Mouse (Mus musculus) midbrain, embryonic 15.5 days (tissue): Measurements from ENCODE around the gene Pkp4. TPM values are rescaled to one million over a fixed set of nuclear protein-coding genes. Genes with fewer than 3 reads are reported as not detected.

Experiments used
- ATAC-seq: fragments of 200-750 bp; cut with Nextera tagmentation; replicated peaks from 2 replicates; pipeline ENCODE4 v1.8.0; 2017; ENCODE audit warnings: moderate TSS enrichment
- H3K27ac ChIP-seq: fragments of 300-500 bp; sonication (generic); 2 replicates; pipeline ENCODE4 v1.5.1; 2015; ENCODE audit warnings: mild to moderate bottlenecking, inconsistent platforms
- H3K27me3 ChIP-seq: fragments of 300-500 bp; sonication (generic); replicated peaks from 2 replicates; pipeline ENCODE4 v1.6.1; 2015; ENCODE audit warnings: inconsistent platforms
- H3K36me3 ChIP-seq: fragments of 300-500 bp; sonication (generic); replicated peaks from 2 replicates; pipeline ENCODE4 v1.6.1; 2015; ENCODE audit warnings: inconsistent platforms
- H3K4me1 ChIP-seq: fragments of 300-500 bp; sonication (generic); 2 replicates; pipeline ENCODE4 v1.6.1; 2015; ENCODE audit warnings: inconsistent platforms
- H3K4me2 ChIP-seq: fragments of 300-500 bp; sonication (generic); 2 replicates; pipeline ENCODE4 v1.6.1; 2015; ENCODE audit warnings: inconsistent platforms, mild to moderate bottlenecking, moderate library complexity
- H3K4me3 ChIP-seq: fragments of 300-500 bp; sonication (generic); 2 replicates; pipeline ENCODE4 v1.5.1; 2015; ENCODE audit warnings: mild to moderate bottlenecking, inconsistent platforms
- H3K9ac ChIP-seq: fragments of 300-500 bp; sonication (generic); 2 replicates; pipeline ENCODE4 v1.6.1; 2015; ENCODE audit warnings: mild to moderate bottlenecking, inconsistent platforms
- H3K9me3 ChIP-seq: fragments of 300-500 bp; sonication (generic); 2 replicates; pipeline ENCODE4 v1.6.1; 2016; ENCODE audit warnings: inconsistent platforms
- WGBS: fragments of 180-500 bp; shearing (Covaris S2); methylation state at CpG from one replicate; pipeline ENCODE4 v1.1.7; 2015; ENCODE audit warnings: mixed read lengths; 5-methylcytosine and 5-hydroxymethylcytosine counted together
- polyA plus RNA-seq: library from polyadenylated mRNA; unstranded; fragments of >200 nt; fragmentation: Nextera tagmentation; extraction: Ambion mirVana; gene quantifications from 2 replicates; pipeline ENCODE4 v1.2.1, GENCODE M21; 2015

Gene Pkp4
- polyA plus RNA-seq, 1 experiment from 2014 or later, result 24.8 TPM

DNA sequence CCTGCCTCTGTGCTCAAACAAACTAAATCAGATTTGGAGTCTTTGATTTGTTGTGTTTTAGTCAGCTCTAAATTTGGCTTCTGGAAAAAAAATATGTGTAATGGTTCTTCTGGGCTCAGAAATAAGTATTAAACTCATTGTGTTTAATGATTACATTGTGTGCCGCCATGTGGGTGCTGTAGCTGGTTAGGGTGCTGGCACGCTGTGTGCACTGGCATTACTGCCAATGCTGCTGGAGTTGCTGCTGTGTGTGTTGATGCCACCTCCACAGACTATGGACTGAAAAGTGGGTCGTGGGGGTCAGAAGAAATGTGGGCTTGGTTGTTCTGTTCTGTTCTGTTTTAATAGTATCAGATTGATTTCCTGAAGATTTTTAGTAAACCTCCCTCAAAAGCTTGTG lies 92.8 kb downstream of the Pkp4 start:
- H3K4me2 ChIP-seq, result no peak overlapping the region
- no peak overlapping the region for H3K27ac ChIP-seq
- ATAC-seq, result no peak
- WGBS, result 96% methylated on average over 3 of the region's 3 CpGs
- H3K27me3 ChIP-seq, result no peaks in the 10 kb centered on the region
- no peaks in the 10 kb centered on the region for H3K9me3 ChIP-seq
- H3K36me3 ChIP-seq, result no peaks in the 10 kb centered on the region
- H3K4me1 ChIP-seq, result no peaks in the 10 kb centered on the region
- no peak overlapping the region for H3K9ac ChIP-seq
- no peak overlapping the region for H3K4me3 ChIP-seq

DNA sequence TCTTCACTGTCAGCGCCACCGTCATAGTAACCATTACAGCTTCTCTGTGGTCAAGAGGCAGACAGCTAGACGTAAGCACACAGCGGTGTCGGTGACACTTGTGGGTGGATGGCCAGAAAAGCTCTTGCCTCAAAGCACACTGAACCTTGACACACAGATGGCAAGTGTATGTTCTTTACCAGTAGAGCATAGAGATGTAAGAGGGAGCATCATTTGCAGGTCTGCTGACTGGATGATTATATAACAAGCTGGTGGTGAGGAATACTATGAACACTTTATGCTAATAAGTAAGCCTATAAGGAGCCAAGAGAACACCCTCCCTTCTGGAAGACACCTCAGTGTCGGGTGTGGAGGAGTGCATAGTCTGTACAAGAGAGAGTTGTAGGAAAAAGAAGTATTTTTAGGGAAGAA lies 98.2 kb downstream of the Pkp4 start:
- Histone ChIP-seq H3K4me2 (no peak overlapping the region), H3K9ac (no peak overlapping the region), H3K36me3 (no peaks in the 10 kb centered on the region), H3K9me3 (no peaks in the 10 kb centered on the region), H3K27me3 (no peaks in the 10 kb centered on the region), H3K4me1 (no peaks in the 10 kb centered on the region; the same call in 1 of the 2 replicates), H3K27ac (no peak overlapping the region), H3K4me3 (no peak overlapping the region)
- WGBS, result 70% methylated on average over 6 of the region's 6 CpGs
- ATAC-seq, result 0 out of 2 replicates have a peak, but pooled peaks have one; percentile 52

DNA sequence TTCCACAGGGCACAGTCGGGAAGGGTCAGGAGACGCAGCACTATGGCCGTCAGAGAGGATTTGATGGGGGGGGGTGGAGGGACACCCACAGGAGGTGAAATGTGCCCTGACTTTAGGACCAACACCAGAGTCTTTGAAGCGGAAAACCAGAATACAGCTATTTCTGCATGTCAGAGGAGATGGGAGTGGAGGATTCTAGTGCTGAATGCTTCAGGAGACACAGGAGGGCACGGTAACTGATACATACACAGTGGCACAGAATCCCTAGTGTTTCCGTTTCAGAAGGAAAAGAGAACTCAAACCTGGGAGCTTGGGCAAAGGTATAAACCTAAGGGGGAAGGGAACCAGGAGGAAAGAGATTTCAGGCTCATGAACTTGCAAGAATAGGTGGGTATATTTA lies 98.7 kb downstream of the Pkp4 start:
- no peaks in the 10 kb centered on the region for H3K36me3 ChIP-seq

DNA sequence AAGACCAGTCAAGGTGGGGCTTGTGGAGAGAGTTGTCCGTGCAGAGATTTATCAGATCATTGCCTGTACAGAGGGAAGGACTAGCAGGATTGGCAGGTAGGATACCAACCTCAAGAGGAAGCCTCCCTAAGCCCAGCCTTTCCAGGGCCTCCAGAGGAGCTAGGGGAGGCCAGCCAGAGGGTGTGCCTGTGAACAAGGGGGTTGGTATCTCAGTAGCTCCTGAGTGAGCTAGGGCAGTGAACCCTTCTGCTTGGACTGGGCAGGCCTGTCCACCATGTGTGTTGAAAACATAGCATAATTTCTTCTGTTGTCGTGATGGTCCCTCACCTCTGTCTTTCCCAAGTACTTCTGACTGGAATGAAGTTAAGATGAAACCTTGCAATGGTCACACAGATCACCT lies 100.6 kb downstream of the Pkp4 start:
- H3K4me1 ChIP-seq, result no peaks in the 10 kb centered on the region; the same call in 1 of the 2 replicates
- H3K27me3 ChIP-seq, result no peaks in the 10 kb centered on the region
- no peaks in the 10 kb centered on the region for H3K36me3 ChIP-seq
- H3K27ac ChIP-seq, result no peak overlapping the region
- WGBS, result 97% methylated on average over 2 of the region's 2 CpGs
- H3K4me3 ChIP-seq, result no peak overlapping the region
- no peak overlapping the region for H3K9ac ChIP-seq
- H3K9me3 ChIP-seq, result no peaks in the 10 kb centered on the region
- ATAC-seq, result no peak
- H3K4me2 ChIP-seq, result no peak overlapping the region

More for the DNA sequence above, 98.7 kb downstream of the Pkp4 start:
- Histone ChIP-seq H3K9me3 (no peaks in the 10 kb centered on the region), H3K27me3 (no peaks in the 10 kb centered on the region), H3K9ac (no peak overlapping the region), H3K4me2 (no peak overlapping the region), H3K4me3 (no peak overlapping the region), H3K4me1 (no peaks in the 10 kb centered on the region; the same call in 1 of the 2 replicates), H3K27ac (no peak overlapping the region)
- ATAC-seq, result no peak
- WGBS, result 76% methylated on average over 6 of the region's 6 CpGs

DNA sequence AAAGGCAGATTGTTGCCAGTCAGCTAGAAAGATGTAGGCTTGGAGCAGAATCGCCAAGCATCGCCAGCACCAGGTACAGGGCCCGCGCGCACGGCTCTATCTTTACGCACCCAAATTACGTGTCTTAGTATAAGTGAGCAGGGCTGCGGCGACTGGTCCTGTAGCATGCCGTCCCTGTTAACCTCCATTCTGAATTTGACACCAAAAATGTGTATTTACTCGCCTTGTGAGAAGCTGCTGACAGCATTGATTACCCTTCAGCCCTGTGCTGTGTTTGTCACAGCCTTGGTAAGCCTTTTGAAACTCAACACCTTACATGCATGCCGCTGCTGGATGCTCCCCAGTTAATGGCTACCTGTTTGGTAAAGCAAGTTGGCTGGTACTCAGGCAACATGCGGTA lies 105.8 kb downstream of the Pkp4 start:
- no peaks in the 10 kb centered on the region for H3K4me1 ChIP-seq
- no peaks in the 10 kb centered on the region for H3K36me3 ChIP-seq
- no peak overlapping the region for H3K4me2 ChIP-seq
- 96% methylated on average over 14 of the region's 14 CpGs for WGBS
- H3K27me3 ChIP-seq, result no peaks in the 10 kb centered on the region
- no peak for ATAC-seq
- no peak overlapping the region for H3K4me3 ChIP-seq
- H3K27ac ChIP-seq, result no peak overlapping the region
- H3K9ac ChIP-seq, result no peak overlapping the region
- H3K9me3 ChIP-seq, result no peaks in the 10 kb centered on the region

DNA sequence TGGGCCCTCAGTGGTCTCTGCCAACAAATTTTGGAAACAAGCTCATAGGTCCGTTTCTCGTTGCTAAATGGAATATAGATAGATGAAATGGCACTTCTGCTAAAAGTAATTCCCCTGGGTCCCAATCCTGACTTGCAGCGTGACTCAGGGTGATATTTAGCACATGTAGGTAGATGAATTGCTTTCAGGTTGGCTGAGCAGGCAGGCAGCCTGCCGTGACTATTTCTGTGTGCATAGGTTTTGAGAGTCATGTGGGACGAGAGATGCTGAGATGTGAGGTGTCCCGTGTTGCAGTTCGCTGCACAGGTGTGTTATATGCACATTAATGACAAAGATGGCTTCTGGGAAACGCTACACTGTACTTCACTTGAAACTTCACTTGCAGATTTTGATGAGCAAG lies 111.2 kb downstream of the Pkp4 start:
- H3K27me3 ChIP-seq, result no peaks in the 10 kb centered on the region
- no peak overlapping the region for H3K4me2 ChIP-seq
- H3K27ac ChIP-seq, result no peak overlapping the region
- no peak overlapping the region for H3K9ac ChIP-seq
- no peaks in the 10 kb centered on the region for H3K4me1 ChIP-seq
- no peak overlapping the region for H3K4me3 ChIP-seq
- ATAC-seq, result 0 out of 2 replicates have a peak, but pooled peaks have one; percentile 6
- no peaks in the 10 kb centered on the region for H3K9me3 ChIP-seq
- H3K36me3 ChIP-seq, result no peaks in the 10 kb centered on the region
- 84% methylated on average over 8 of the region's 8 CpGs for WGBS

DNA sequence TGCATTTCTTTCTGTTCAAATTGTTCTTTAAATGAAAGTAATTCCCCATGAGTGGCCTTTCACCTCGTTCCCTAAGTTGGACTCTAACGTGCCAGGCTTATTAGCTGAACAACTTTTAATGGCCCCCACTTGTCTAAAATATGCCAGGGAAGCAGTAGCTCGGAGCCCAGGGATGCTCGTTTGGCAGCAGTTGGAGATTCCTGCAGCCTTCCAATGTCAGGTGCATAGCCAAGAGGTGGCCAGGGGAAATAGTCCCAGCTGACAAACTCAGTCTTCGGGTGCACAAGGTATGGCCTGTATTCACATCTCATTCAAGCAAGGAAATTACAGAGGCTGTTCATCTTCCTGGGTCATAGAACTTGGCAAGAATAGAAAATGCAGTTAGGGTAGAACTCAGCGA lies 112.1 kb downstream of the Pkp4 start:
- no peak for ATAC-seq
- Histone ChIP-seq H3K27me3 (no peaks in the 10 kb centered on the region), H3K4me3 (no peak overlapping the region), H3K9ac (no peak overlapping the region), H3K4me1 (no peaks in the 10 kb centered on the region), H3K27ac (no peak overlapping the region), H3K36me3 (no peaks in the 10 kb centered on the region), H3K4me2 (no peak overlapping the region), H3K9me3 (no peaks in the 10 kb centered on the region)
- WGBS, result 76% methylated on average over 6 of the region's 6 CpGs

DNA sequence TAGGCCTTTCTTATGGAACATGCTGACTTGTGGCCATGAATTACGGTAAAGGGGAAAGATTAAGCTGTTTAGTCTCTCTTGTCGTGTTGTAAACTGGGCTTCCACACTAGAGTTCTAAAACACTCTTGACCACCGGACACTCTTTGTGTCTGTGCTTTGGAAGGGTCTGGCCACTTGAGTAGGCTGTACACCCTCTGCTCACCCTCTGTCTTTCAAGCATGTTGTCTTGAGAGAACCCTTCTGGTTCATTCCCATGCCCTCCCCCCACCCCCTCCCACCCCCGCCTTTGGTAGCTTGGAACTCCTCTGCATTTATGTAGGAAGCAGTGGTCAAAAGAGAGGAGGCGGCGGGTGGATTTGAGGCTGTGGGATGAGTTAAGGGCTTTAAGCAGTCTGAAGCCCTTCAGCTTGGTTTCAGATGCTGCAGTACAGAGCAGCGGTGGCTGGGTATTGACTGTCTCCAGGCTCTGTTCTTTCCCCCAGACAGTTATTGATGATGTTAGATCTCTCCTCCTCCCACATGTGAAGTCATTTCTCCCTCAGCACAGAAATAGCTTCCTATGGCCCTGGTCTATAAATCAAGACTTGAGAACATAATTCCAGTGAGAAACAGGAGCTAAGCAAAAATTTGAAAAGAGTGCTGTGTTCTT lies 120.4 kb downstream of the Pkp4 start:
- H3K36me3 ChIP-seq, result no peaks in the 10 kb centered on the region
- ATAC-seq, result no peak
- H3K9me3 ChIP-seq, result no peaks in the 10 kb centered on the region
- no peak overlapping the region for H3K4me2 ChIP-seq
- peaks cover 3% of the 10 kb centered on the region; the same call in 1 of the 2 replicates for H3K4me1 ChIP-seq
- H3K9ac ChIP-seq, result no peak overlapping the region
- no peak overlapping the region for H3K4me3 ChIP-seq
- no peaks in the 10 kb centered on the region for H3K27me3 ChIP-seq
- 84% methylated on average over 7 of the region's 7 CpGs for WGBS
- H3K27ac ChIP-seq, result no peak overlapping the region

DNA sequence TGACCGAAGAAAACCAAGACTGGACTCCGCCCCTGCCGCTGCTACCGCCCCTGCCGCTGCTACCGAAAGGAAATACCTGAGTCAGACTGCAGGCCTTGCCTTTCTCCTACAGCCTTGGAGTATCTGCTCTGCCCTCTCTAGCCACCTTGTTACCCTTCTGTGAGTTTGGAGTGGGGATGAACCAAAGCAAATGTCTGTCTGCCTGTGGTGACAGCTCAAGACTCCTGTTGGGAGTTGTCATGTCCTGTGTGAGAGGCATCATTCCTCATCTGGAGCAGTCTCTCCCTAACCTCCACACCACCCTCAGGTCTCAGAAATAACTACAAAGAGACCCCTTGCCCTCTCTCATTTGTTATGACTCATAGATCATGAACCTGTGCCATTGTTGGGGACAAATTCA lies 122.3 kb downstream of the Pkp4 start:
- no peaks in the 10 kb centered on the region for H3K27me3 ChIP-seq
- no peak overlapping the region for H3K4me3 ChIP-seq

DNA sequence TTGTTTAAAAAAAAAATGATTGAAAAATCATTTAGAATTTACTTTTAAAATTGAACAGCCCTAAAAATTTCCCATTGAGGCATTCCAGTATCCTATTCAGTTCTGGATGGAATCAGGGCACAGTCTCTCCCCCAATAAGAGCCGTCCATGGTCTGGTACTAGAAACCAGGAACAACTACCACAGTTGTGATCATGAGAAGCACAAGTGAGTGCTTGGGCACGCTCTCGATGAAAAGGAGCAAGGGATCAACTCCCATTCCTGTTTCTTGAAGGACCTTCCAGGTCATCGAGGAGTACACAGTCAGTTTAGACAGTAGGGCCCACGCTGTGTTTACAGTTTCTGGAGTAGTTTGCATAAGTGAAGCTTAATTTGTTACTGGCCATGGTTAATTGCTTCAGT lies 123.6 kb downstream of the Pkp4 start:
- no peaks in the 10 kb centered on the region for H3K9me3 ChIP-seq
- no peak overlapping the region for H3K4me2 ChIP-seq
- H3K36me3 ChIP-seq, result no peaks in the 10 kb centered on the region
- 94% methylated on average over 5 of the region's 5 CpGs for WGBS
- ATAC-seq, result no peak
- no peaks in the 10 kb centered on the region for H3K27me3 ChIP-seq
- H3K27ac ChIP-seq, result no peak overlapping the region
- no peak overlapping the region for H3K4me3 ChIP-seq
- no peak overlapping the region for H3K9ac ChIP-seq
- H3K4me1 ChIP-seq, result peaks cover 3% of the 10 kb centered on the region; the same call in 1 of the 2 replicates

More for the DNA sequence above, 122.3 kb downstream of the Pkp4 start:
- WGBS, result 95% methylated on average over 6 of the region's 6 CpGs
- no peak for ATAC-seq
- H3K9ac ChIP-seq, result no peak overlapping the region
- peaks cover 3% of the 10 kb centered on the region; the same call in 1 of the 2 replicates for H3K4me1 ChIP-seq
- no peak overlapping the region for H3K27ac ChIP-seq
- H3K4me2 ChIP-seq, result no peak overlapping the region
- no peaks in the 10 kb centered on the region for H3K9me3 ChIP-seq
- H3K36me3 ChIP-seq, result no peaks in the 10 kb centered on the region

DNA sequence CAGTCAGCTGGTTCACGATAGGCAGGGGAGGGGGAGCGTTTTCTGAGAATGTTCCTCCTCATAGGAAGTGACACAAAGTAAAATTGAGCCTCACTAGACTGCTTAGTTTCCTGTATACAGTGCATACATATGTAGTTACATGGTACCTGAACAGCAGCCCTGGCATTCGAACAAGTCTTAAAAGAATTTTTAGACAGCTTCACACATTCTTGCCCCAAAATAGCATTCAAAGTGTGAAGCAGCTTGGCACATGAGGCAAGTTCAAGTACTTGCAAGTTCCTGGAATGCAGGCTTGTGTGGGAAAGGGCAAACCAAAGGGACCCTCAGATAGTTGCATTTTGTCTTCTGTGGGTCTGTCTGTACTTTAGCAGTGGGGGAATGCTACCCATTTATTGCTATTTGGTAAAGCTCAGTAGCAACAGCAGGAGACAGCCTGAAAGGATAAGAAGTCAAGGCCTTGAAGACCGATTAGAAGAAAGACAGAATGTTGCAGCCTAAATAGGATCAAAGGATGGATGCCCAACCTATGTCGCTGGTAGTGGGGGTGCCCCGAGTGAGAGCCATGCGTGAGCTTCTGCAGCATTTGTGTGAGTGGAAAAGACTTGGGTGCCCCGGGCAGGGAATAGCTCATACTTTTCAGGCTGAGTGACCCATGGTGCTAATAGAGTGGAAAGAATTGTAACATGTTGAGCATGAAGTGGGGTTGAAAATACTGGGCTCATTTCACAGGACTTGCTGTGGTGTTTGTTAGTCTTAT lies 124.3 kb downstream of the Pkp4 start:
- H3K27ac ChIP-seq, result no peak overlapping the region
- no peaks in the 10 kb centered on the region for H3K9me3 ChIP-seq
- no peaks in the 10 kb centered on the region for H3K27me3 ChIP-seq
- peaks cover 3% of the 10 kb centered on the region; the same call in 1 of the 2 replicates for H3K4me1 ChIP-seq
- WGBS, result 80% methylated on average over 8 of the region's 8 CpGs
- H3K4me3 ChIP-seq, result no peak overlapping the region
- H3K4me2 ChIP-seq, result no peak overlapping the region
- ATAC-seq, result no peak
- H3K36me3 ChIP-seq, result no peaks in the 10 kb centered on the region
- H3K9ac ChIP-seq, result no peak overlapping the region

DNA sequence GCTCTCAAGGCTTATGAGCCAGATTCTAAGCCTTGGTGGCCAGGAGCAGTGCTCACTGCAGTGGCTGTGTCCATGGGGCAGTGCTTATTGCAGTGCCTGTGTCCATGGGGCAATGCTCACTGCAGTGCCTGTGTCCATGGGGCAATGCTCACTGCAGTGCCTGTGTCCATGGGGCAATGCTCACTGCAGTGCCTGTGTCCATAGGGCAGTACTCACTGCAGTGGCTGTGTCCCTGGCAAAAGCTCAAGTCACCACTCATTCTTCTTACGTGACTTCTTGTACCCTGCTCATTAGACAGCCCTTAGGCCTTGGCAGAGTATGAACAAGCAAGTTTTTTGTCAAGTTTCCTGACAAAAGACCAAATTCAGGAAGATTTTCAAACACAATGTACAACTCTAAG lies 124.9 kb downstream of the Pkp4 start:
- WGBS, result 80% methylated on average over 1 of the region's 1 CpGs
- H3K4me2 ChIP-seq, result no peak overlapping the region
- no peak overlapping the region for H3K4me3 ChIP-seq
- no peak overlapping the region for H3K27ac ChIP-seq
- peaks cover 3% of the 10 kb centered on the region; the same call in 1 of the 2 replicates for H3K4me1 ChIP-seq
- no peaks in the 10 kb centered on the region for H3K27me3 ChIP-seq
- H3K9ac ChIP-seq, result no peak overlapping the region
- H3K9me3 ChIP-seq, result no peaks in the 10 kb centered on the region
- no peaks in the 10 kb centered on the region for H3K36me3 ChIP-seq
- ATAC-seq, result no peak

DNA sequence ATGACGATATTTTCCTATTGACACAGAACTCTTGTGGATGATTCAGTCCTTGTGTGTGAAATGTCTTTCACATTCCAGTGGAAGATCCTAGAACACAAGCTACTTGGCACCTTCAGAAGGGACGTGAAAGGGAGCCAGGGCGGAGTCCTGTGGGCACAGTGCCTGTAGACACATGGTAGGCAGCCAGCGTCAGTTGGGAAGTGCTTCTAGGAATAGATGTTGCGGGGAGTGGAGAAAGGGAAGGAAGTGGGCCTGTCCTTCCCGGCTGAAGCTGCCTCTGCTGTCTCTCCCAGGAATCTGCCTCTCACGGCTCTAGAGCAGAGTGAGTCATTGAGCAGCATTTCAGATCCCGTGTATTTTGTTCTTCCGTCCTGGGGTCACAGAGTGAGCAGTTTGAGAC lies 125.6 kb downstream of the Pkp4 start:
- Histone ChIP-seq H3K27ac (no peak overlapping the region), H3K4me3 (no peak overlapping the region), H3K36me3 (no peaks in the 10 kb centered on the region), H3K27me3 (no peaks in the 10 kb centered on the region), H3K4me1 (peaks cover 3% of the 10 kb centered on the region; the same call in 1 of the 2 replicates), H3K9ac (no peak overlapping the region), H3K9me3 (no peaks in the 10 kb centered on the region), H3K4me2 (no peak overlapping the region)
- WGBS, result 75% methylated on average over 9 of the region's 9 CpGs
- ATAC-seq, result no peak
